Mouse (Mus musculus): Measurements from ENCODE around the gene B430306N03Rik. TPM values are rescaled to one million over a fixed set of nuclear protein-coding genes. Genes with fewer than 3 reads are reported as not detected.
A peak's percentile ranks its signal among the peaks of the same experiment; 100 is the strongest.
"Not testable (repeated sequence)": the region's sequence is repeated elsewhere in the genome, so short reads cannot be mapped to it uniquely, and the experiment has no call there.

Gene B430306N03Rik
- polyA plus RNA-seq, 2 experiments from 2014 or later, result 1.8 to 2.5 TPM

DNA sequence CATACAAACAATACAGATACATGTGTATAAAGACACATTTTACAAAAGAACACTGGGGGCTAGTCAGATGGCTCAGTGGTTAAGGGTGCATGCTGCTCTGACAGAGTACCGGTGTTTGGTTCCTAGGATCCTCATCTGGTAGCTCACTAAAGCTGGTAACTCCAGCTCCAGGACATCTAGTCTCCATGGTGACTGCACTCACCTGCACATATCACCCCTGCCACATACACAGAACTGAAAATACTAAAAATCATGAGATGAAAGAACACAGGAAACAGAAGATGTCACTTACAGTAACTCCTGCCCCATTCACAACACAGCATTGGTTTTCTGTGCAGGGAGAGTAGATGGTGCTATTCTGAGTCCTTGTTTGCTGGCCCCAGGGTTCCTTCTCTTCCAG lies 2.7 kb downstream of the B430306N03Rik start:
- peak; percentile 64 for ATAC-seq

DNA sequence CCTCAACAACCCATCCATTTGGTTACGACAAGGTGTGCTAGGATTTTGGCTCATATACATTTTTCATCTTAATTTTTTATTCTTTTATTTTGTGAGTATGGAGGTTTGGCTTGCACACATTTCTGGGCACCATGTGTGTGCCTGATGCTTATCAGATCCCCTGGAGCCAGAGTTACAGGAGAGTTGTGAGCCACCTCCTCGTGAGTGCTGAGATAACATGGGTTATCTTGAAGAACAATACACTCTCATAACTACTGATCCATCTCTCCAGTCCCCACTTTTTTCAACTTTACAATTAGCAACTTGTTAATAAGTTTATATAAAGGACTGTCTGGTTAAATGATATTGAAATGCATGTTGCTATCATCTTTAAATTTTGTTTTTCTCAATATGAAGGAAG lies 5.3 kb downstream of the B430306N03Rik start:
- no peak for ATAC-seq

DNA sequence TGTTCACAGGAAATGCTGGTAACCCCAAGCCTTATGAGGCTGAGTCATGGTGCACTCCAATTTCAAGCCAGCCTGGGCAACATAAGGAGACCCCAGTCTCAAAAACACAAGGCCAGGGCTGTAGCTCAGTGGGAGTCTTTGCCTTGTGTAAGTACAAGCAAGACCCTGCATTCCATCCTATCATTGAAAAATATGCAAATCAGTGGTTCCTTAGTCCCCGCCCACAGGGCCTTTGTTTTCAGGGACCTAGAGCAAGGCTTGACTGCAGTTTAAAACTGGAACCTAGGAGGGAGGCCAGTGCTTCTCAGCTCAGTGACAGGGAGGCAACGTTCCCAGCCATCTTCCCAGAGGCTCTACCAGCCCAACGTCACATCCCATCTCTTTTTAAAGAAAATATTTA lies 7.3 kb downstream of the B430306N03Rik start:
- no peak for ATAC-seq

DNA sequence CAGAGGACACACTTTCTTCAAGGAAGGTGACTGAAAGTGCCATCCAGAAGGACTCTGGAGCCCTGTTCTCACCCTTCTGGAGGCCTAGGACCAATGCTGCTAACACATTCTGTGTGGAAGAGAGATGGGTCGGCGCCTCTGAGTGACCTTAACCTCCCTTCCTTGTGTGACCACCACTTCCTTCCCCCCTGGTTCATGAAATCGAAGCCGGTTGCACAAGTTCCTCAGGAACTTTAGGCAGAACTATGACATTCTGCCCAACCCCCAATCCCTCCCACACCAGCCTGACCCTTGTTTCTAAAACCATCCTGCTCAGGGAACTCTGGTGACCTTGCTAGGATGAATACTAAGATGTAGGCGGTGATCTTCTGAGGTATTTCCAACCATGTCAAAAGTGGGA lies 8.3 kb downstream of the B430306N03Rik start:
- no peak for ATAC-seq

DNA sequence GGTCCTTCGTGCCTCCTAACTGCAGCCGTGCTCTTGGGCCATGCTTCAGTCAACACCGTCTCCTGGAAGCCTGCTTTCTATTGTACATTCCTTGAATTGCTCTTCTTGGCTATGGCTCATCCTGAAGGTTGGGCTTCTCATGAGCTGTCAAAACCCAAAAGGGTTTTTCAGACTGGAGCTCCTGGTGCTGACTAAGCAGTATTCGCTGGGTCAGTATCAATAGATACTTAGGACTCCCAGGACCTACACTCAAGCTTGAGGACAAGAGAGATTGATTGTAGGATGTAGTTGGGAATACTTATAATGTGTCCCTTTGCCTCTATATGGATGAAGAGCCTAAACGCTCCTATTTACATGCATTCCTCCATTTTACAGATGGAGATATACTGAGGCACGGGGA lies 9.2 kb downstream of the B430306N03Rik start:
- no peak for ATAC-seq

DNA sequence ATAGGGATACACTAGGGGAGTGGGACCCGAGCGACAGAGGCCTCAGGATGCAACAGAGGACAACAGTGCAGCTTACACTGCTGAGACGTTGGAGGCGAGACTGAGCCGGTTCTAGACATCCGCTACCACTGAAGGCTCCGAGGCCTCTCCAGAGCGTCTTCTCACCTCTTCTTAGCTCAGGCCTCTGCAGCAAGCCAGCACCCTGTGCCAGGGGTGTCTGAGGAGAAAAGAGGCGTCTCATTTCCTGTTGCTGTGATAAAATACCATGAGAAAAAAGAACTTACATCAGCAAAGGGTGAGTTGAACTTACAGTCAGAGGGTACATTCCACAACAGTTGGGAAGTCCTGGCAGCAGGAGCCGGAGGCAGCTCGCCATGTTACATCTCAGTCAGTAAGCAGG lies 9.7 kb downstream of the B430306N03Rik start:
- peak; percentile 60 for ATAC-seq

DNA sequence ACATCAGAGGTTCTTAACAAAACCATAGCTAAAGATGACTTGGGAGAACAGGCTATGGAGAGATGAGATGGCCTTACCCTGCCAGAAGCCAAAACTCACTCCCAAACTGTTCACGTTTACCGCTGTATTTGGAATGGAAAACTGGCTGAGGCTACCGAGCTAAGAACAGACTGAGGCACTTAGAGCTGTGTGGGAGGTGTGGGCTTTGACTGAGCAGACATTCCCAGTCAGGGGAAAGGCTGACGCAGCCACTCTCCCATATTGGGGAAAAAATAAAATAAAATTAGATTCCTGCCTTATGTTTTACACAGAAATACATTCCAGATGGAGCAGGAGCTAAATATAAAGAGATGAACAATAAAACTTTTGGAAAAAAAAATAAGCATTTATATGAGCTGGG lies 10.7 kb downstream of the B430306N03Rik start:
- ATAC-seq, result no peak

DNA sequence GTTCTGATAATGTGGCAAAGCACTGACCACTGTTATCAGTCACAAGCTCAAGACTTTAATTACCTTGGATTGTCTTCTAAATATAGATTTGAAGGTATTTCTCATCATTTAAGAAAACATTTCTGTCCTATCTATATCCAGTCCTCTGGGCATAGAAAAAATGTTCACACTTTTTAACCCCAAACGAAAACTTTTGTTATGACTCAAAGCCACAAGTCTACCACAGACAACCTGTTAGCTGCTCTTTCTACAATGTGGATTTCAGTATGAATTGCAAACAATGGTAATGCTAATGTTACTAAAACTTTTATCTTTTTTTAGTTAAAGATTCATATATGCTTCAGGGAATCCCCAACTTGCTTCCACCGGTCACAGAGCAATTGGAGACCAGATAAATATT lies 16.6 kb downstream of the B430306N03Rik start:
- ATAC-seq, result no peak

DNA sequence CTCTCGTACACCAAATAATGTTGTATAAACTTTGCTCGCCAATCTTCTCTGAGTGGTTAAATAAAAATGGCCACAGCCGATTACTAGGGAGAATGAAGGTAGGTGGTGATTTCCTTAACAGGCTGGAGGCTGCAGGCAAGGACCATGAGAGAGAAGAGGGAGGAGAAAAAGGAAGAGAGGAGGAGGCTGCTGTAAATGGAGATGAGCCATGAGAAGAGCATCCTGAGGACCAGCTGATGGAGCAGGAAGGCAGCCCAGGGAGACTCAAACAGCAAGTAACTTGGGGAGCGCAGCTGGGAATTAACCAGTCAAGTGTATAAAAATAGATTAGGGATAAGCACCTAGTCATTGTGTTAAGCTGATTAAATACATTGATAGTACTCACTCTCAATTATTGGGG lies 18.2 kb downstream of the B430306N03Rik start:
- no peak for ATAC-seq

DNA sequence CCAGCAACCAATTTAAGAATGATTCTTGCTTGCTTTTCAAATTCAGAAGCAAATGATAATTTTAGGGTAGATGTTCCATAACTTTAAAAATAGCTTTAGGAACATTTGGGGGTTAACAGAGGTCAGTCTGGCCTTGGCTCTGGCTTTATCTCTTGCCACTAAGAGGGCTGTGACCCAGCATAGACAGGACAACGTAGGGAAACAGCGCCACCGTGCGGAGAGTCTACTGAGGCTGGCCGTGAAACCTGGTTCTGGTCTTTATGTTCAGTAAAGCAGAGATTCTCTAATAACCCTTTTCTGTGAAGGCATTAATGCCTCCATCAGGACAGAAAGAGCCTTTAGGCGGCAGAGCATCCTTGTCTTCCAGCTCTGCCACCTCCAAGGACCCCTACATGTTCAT lies 20.9 kb downstream of the B430306N03Rik start:
- ATAC-seq, result no peak

DNA sequence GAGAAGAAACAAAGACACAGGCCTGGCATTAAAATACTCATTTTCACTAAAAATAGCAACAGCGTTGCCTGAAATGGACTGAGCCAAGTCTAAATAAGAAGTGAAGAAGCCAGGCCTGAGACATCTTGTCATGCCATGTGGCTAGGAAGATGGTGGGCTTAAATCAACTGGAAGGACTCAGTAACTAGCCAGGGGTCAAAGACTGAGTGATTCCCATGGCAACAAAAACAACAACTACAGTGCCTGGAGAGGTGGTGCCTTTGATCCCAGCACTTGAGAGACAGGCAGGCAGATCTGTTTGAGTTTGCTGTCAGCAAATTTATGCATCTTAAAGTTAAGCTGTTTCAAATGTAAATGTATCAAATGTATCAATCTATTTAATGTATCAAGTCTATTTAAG lies 24.3 kb downstream of the B430306N03Rik start:
- ATAC-seq, result no peak

DNA sequence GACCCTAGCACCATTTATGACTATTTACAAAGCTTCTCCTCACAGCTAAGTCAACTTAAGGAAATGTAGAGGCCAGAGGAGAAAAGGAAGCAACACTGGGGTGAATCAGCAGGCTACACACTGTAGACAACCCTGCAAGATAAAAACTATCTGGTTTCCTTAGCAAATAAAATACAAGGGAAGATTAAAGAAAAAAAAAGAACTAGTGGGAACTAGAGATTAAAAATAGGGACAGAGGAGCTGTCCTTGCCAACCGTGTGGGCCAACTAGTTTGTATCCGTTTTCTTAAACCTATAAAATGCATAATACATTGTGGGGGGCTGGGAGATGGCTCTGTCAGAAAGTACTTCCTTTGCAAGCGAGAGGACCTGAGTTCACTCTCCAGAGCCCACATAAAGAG lies 26.0 kb downstream of the B430306N03Rik start:
- no peak for ATAC-seq

DNA sequence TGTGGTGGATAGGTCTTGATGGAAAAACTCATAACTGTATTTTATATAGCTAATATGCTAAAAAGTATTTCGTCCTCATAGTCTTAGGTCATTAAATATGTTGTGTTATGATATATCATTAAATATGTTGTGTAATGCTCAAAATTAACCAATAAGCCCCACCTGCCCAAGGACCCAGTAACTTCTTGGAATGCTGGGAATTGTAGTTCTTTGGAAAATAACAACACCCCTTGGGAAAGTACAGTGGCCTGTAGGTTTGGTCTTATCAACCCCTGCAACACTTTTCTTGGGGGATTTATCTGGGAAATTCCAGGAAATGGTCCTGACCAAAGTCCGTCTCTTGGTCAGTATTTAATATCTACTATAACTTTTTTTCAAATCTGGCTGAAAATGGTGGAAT lies 27.1 kb downstream of the B430306N03Rik start:
- no peak for ATAC-seq

DNA sequence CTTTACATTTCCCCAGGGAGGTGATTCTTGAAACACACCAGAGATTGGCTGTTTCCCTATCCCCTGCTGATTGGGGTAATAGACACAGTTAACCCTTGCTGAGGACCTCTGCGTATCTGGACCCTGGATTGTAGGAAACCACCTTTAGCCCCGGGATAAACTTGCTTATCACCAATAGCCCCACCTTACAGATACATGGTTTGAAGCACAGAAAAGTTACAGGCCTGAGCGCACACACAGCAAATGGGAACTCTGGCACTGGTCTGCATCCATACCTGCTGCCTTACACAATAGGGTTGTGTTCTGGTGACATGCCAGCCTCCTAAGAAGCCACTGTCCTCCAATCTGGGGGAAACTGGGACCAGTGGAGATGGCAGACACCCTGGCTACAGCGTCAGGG lies 29.9 kb downstream of the B430306N03Rik start:
- no peak for ATAC-seq

DNA sequence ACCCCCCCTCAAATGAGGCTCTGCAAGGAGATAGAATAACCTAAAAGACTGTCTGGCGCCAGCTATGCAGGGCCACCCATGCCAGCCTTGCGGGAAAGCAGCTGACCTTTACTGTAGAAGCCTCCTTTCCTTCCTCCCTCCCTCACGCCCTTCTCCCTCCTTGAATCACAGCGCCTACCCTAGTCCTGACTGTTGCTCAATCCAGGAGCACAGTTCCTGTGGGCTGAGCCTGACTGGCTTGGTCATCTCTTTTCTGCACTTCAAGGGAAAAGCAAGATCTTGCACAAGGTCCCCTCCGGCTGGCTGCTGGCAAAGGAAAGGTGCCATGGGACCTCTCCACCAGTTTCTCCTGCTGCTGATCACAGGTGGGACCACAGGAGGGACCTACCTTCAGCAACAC lies 30.3 kb downstream of the B430306N03Rik start, which contains the start of gene Trem2:
Trem2 (plus strand) TSS at position 171 of the 400 bp plus-strand sequence.
- no peak for ATAC-seq

DNA sequence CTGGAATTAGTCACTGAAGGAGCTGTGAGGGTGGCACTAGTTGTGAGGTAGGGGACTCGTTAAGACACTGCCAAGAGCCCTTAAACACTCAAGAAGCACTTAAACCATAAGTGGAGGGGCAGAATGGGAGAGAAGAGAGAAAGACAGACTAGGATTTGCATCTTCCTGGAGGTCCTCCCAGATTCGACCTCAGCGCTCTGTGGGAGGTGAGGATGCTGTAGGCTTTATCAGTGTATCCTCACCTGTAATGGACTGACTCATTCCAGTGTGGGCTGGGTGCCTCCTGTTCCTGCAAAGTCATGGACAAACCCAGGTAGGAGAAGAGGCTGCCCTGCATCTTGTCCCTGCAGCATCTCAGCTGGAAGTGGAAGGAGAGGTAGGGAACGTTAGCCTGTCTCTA lies 30.9 kb downstream of the B430306N03Rik start:
- no peak for ATAC-seq

DNA sequence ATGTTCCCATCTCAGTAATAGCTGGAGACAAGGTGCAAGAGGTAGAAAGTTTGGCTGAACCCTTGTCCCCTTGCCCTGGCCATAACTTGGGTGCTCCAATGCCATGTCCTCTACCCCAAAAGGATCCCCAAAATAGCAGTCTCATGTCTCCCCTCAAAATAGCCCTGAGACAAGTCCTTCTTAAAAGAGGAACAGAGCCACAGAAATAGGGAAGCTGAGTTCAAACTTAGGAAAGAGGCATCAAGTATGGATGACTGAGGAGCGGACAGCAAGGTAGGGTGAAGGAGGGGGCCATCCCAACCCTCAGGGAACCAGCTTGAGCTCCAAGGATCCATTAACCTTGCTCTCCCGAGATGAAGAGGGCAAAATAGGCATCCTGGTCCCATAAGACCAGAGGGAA lies 31.3 kb downstream of the B430306N03Rik start:
- no peak for ATAC-seq

DNA sequence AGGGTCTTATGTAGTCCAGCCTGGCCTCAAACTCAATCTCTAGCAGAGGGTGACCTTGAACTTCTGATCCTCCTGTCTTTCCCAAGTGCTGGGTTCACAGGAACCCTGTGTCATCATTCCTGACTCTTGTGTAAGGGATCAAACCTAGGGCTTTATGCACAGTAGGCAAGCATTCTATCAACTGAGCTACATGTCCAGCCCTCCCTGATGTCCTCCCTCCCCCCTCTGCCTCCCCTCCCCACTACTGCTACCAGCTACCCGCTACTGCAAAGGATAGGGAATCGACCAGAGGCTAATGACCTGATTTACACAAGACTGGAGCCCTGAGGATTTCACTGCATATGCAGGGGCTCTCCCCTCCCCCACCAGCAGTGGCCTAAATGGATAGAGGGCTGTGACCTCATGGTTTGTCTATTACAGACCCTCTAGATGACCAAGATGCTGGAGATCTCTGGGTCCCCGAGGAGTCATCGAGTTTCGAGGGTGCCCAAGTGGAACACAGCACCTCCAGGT lies 34.8 kb downstream of the B430306N03Rik start:
- no peak for ATAC-seq

DNA sequence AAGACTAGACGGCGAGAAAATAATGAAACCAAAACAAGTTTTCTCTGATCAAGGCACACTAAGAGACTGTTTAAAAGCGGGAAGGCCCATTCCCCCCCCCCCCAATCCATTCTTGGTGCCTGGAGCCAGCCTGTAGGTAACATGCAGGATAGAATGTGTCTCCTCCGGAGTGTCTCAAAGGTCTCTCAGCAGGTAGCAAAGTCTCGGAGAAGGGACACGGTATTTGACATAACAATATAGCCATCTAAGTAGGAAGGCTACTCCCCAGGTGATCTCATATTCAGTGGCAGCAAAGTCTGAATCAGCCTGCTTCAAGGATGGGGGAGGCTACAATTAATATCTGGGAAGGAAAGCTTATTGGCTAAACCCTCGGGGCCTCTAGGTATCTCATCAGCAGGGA lies 37.0 kb downstream of the B430306N03Rik start:
- ATAC-seq, result not testable (repeated sequence)

DNA sequence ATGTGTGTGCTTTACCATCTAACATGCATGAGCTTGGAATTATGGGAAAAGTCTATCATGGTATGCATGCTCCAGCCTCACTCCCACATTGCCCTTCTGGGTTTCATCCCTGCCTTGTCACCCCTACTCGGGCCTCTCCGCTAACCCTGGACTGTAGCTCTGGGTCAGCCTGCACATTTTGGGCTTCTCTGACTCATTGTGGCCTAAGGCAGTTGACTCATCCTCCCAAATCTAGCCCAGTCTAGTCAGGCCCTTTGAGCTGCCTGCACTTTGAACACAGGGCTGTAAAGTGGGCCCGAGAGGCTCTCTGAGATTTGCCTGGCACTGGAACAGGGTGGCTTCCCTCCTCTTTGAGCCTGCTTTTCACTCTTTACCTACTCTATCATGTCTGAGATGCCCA lies 39.9 kb downstream of the B430306N03Rik start:
- no peak for ATAC-seq

DNA sequence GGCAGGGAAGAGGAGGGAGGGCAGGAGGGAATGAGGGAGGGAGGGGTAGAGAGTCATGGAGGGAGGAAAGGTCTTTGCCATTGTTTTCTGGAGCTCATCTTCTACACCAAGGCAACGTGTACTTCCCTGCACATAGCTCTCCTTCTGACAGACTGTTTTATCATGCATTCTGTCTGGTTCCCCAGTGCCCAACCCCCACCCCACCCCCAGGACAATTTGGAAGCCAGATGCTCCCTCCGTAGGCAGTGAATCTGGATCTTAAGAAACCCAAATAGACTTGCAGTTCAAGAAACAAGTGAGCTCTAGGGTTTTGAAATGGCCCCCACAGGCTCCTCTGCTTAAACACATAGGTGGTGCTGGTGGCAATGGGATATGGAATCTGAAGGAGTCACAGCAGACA lies 42.0 kb downstream of the B430306N03Rik start:
- no peak for ATAC-seq

DNA sequence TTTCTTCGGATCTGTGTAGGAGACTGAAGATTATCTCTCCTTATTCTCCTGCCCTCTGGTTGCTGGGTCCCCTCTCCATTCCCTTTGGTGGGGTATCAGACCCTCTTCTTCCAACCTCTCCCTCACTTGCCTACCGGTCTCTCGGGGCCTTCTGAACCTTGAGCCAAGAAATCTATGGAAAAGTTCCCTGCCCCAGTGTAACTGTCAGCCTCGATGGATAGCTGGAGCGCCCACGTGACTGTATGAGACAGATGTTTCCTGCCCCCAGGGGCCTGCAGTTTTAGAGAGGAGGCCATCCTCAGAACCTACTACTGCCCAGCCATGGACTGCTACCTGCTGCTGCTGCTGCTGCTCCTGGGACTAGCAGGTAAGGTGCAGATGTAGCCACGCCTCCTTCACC lies 43.7 kb downstream of the B430306N03Rik start, which contains the start of gene Treml1:
Treml1 (plus strand) TSS at position 301 of the 400 bp plus-strand sequence.
- ATAC-seq, result no peak

DNA sequence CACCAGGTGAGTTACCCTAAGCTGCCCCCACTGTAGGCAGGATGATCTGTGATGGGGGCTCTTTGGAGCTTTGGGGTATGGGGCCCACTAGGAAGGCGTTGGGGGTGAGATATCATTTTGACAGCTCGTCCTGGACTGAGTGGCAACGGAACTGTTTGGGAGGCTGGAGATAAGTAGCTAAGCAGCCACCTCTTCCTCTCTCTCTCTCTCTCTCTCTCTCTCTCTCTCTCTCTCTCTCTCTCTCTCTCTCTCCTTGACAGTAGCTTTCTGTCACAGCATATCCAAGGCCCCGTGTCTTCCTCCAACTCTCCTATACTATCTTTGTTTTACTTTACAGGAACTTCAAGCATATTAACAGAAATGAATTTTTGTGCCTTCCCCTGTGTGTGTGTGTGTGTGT lies 44.5 kb downstream of the B430306N03Rik start:
- ATAC-seq, result no peak

DNA sequence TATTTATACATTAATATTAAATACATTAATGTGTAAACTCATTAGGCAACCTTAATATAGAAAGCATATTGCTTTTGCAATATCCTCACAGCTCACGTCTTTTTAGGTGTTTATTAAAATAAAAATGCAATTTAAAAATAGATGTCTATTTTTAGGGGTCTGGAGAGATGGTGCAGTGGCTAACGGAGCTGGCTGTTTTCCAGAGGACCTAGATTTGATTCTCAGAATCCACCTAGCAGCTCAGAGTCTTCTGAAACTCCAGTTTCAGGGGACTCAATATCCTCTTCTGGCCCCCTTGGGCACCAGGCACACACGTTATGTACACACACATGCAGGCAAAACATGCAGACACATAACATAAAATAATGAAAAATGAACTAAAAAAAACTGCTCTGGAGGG lies 46.4 kb downstream of the B430306N03Rik start:
- ATAC-seq, result no peak

DNA sequence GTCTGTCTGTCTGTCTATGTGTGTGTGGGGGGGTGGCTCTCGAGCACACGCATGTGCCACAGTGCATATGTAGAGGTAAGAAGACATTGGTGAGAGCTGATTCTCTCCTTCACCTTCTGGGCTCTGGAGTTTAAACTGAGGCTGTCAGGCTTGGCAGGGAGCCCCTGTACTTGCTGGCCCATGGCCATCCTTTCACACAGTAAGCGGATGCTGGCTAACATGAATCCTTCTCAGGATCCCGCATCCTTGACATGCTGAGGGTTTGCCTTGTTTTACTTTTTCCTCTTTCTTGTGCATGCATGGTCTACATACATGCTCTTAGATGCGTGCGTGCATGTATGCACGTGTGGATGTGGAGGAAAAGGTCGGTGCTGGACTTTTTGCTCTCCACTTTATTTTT lies 47.0 kb downstream of the B430306N03Rik start:
- no peak for ATAC-seq
